Mouse (Mus musculus) frontal cortex, postnatal 14 days (tissue): ENCODE results near the gene Evl.

ENCODE experiments used
- DNase-seq, 2 experiments: peaks; one replicate each; pipeline ENCODE4 v3.0.0; 2022; ENCODE audit warnings: low spot score in 2 of 2

The Evl gene

GRCm38 (mm10) chr12:108591586-108591985, 37.1 kb downstream of the Evl start:
- no peak for DNase-seq

- no peak for DNase-seq
Measured at GRCm38 (mm10) chr12:108592866-108593265, 38.3 kb downstream of the Evl start.

- no peak for DNase-seq
Measured at GRCm38 (mm10) chr12:108600864-108601263, 46.3 kb downstream of the Evl start.

- DNase-seq, result peak; percentile 30 to 31
Measured at GRCm38 (mm10) chr12:108601326-108601725, 46.8 kb downstream of the Evl start.

GRCm38 (mm10) chr12:108604546-108604945, 50.0 kb downstream of the Evl start:
- DNase-seq, result no peak

GRCm38 (mm10) chr12:108605521-108606281, 51.2 kb downstream of the Evl start:
- peak; percentile 24 for DNase-seq

- DNase-seq, result no peak
Measured at GRCm38 (mm10) chr12:108606321-108606720, 51.8 kb downstream of the Evl start.

- no peak for DNase-seq
Measured at GRCm38 (mm10) chr12:108609446-108609845, 54.9 kb downstream of the Evl start.

GRCm38 (mm10) chr12:108610255-108610654, 55.7 kb downstream of the Evl start:
- no peak for DNase-seq

- no peak for DNase-seq
Measured at GRCm38 (mm10) chr12:108613081-108613480, 58.6 kb downstream of the Evl start.

- DNase-seq, result no peak
Measured at GRCm38 (mm10) chr12:108617511-108617910, 63.0 kb downstream of the Evl start.

- no peak for DNase-seq
Measured at GRCm38 (mm10) chr12:108619853-108620416, 65.4 kb downstream of the Evl start.

GRCm38 (mm10) chr12:108622406-108622805, 67.9 kb downstream of the Evl start:
- no peak for DNase-seq

GRCm38 (mm10) chr12:108629556-108629955, 75.0 kb downstream of the Evl start:
- no peak for DNase-seq

GRCm38 (mm10) chr12:108630741-108631688, 76.5 kb downstream of the Evl start:
- DNase-seq, result no peak

- DNase-seq, result no peak
Measured at GRCm38 (mm10) chr12:108632501-108632900, 78.0 kb downstream of the Evl start.

- no peak for DNase-seq
Measured at GRCm38 (mm10) chr12:108634031-108634430, 79.5 kb downstream of the Evl start.

GRCm38 (mm10) chr12:108635501-108635900, 81.0 kb downstream of the Evl start:
- DNase-seq, result no peak

GRCm38 (mm10) chr12:108637440-108637839, 82.9 kb downstream of the Evl start:
- DNase-seq, result no peak

- no peak for DNase-seq
Measured at GRCm38 (mm10) chr12:108639126-108639525, 84.6 kb downstream of the Evl start.

GRCm38 (mm10) chr12:108642019-108642418, 87.5 kb downstream of the Evl start:
- DNase-seq, result no peak

GRCm38 (mm10) chr12:108646234-108646633, 91.7 kb downstream of the Evl start:
- no peak for DNase-seq
